Mouse (Mus musculus) duodenum, adult 2 months (tissue): Measurements from ENCODE around the gene Zdhhc21. TPM values are rescaled to one million over a fixed set of nuclear protein-coding genes. Genes with fewer than 3 reads are reported as not detected.

Source experiments
- polyA plus RNA-seq: library from polyadenylated mRNA; depleted of rRNA; stranded (reverse); fragments of >200 nt; gene quantifications from 2 replicates; pipeline ENCODE4 v1.2.3, GENCODE M21; 2012; ENCODE audit warnings: low replicate concordance; rRNA removed

The Zdhhc21 gene
- polyA plus RNA-seq = 0.59 and 0.88 TPM in 2 replicates

GRCm38 (mm10) chr4:82859131-82860125, at the start of gene Zdhhc21:
Gene Zdhhc21, minus strand, starts transcription at chr4:82859958.

GRCm38 (mm10) chr4:82884636-82885534, 25.1 kb upstream of the Zdhhc21 start, which contains the start of gene Cer1:
Gene Cer1, minus strand, starts transcription at chr4:82885148.

Other genes starting within 250 kb of the Zdhhc21 start
- gene Nfib, start 154.2 kb downstream of the Zdhhc21 start, polyA plus RNA-seq = 2.5 and 4.0 TPM in 2 replicates
- gene Cer1, start 25.2 kb upstream of the Zdhhc21 start, polyA plus RNA-seq = not detected in 2 replicates
- gene Frem1, start 192.4 kb upstream of the Zdhhc21 start, polyA plus RNA-seq = 0.25 and 0.50 TPM in 2 replicates